Mouse (Mus musculus) liver, postnatal 0 days (tissue): ENCODE measurements at regions not wholly inside any gene's neighbourhood (a gene's known extent, or its start where the extent isn't known, plus 50 kb on each side); places are given as distances from the start of the nearest gene placed in this dataset.

Source experiments
- ATAC-seq: fragments of 200-750 bp; cut with Nextera tagmentation; 2 replicates; pipeline ENCODE4 v1.8.0; 2017; ENCODE audit warnings: mild to moderate bottlenecking, moderate library complexity
- DNase-seq: peaks from one replicate; pipeline ENCODE4 v3.0.0-alpha.2; 2016
- H3K27ac ChIP-seq: fragments of 300-500 bp; sonication (generic); 2 replicates; pipeline ENCODE4 v1.5.1; 2014; ENCODE audit warnings: antibody characterized with exemption, moderate library complexity, mild to moderate bottlenecking, low read depth
- H3K27me3 ChIP-seq: fragments of 300-500 bp; sonication (generic); 2 replicates; pipeline ENCODE4 v1.6.1; 2014; ENCODE audit warnings: low read length, control low read depth, mixed read lengths; ENCODE audit not compliant: insufficient read depth
- H3K36me3 ChIP-seq: fragments of 300-500 bp; sonication (generic); replicated peaks from 2 replicates; pipeline ENCODE4 v1.6.1; 2014; ENCODE audit warnings: mild to moderate bottlenecking, control low read depth, low read length, moderate library complexity, mixed read lengths; ENCODE audit not compliant: insufficient read depth
- H3K4me1 ChIP-seq: fragments of 300-500 bp; sonication (generic); 2 replicates; pipeline ENCODE4 v1.6.1; 2014; ENCODE audit warnings: antibody characterized with exemption, mild to moderate bottlenecking, control low read depth; ENCODE audit not compliant: insufficient read depth
- H3K4me2 ChIP-seq: fragments of 300-500 bp; sonication (generic); 2 replicates; pipeline ENCODE4 v1.6.1; 2014; ENCODE audit warnings: low read depth, mild to moderate bottlenecking, low read length, moderate library complexity, mixed read lengths
- H3K4me3 ChIP-seq: fragments of 300-500 bp; sonication (generic); 2 replicates; pipeline ENCODE4 v1.5.1; 2014; ENCODE audit warnings: low read depth, low read length
- H3K9ac ChIP-seq: fragments of 300-500 bp; sonication (generic); replicated peaks from 2 replicates; pipeline ENCODE4 v1.6.1; 2014; ENCODE audit warnings: mild to moderate bottlenecking, moderate library complexity
- H3K9me3 ChIP-seq: fragments of 300-500 bp; sonication (generic); 2 replicates; pipeline ENCODE4 v1.6.1; 2016; ENCODE audit warnings: mild to moderate bottlenecking, control low read depth, low read length, mixed read lengths
- CTCF ChIP-seq: sonication (generic); IDR thresholded peaks from 2 replicates; pipeline ENCODE4 v1.5.1; 2016; ENCODE audit warnings: antibody characterized with exemption, low read depth
- EP300 ChIP-seq: IDR thresholded peaks from 2 replicates; pipeline ENCODE4 v1.6.1; 2016; ENCODE audit warnings: antibody characterized with exemption, low read depth, mild to moderate bottlenecking
- WGBS: fragments of 180-500 bp; shearing (Covaris S2); extraction: QIAGEN DNeasy Blood & Tissue Kit; methylation state at CpG from one replicate; pipeline ENCODE4 v1.1.7; 2014; ENCODE audit not compliant: insufficient replicate concordance; 5-methylcytosine and 5-hydroxymethylcytosine counted together

DNA sequence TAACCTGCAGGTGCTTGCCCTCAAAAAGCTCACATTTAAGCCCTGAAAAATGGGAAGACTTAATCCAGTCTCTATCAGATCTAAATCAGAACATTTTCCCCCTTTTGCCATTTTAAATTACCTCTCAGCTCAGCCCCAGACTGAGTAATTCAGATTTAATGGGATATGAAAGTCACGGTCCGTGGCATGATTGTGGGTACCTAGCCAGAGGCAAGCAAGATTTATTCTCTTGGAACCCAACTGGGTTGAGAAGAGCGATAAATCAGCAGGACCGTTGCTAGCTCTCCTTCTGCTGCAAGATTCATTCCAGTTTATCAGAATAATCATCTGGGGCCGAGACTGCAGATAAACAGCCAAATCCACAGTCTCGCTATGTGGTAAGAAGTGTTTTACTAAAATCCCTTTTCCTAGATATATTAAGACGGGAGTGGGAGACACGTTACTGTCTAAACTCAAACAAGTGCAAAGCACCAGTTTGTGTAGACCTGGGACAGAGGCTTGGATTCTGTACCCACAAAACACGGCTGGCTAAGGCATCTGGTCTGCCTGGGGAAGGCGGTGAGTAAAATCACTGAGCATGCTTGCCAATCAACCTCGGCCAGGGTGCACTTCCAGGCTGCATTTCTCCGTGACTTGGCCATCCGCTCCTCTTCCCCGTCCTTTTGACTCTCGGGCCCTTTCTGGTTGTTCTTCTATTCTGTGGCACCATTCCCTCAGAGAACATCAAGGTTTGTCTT is 282.2 kb upstream of the Chd6 start:
- H3K4me3 ChIP-seq = no peak overlapping the region
- H3K27me3 ChIP-seq = no peaks in the 10 kb centered on the region
- H3K9ac ChIP-seq = no peak overlapping the region
- H3K36me3 ChIP-seq = no peaks in the 10 kb centered on the region
- H3K9me3 ChIP-seq = no peaks in the 10 kb centered on the region
- H3K4me2 ChIP-seq = no peak overlapping the region
- DNase-seq = no peak
- 78% methylated on average over 15 of the region's 15 CpGs for whole genome bisulfite sequencing
- no peak for TF ChIP-seq EP300
- no peak for TF ChIP-seq CTCF
- no peaks in the 10 kb centered on the region for H3K4me1 ChIP-seq
- ATAC-seq = no peak
- no peak overlapping the region for H3K27ac ChIP-seq

DNA sequence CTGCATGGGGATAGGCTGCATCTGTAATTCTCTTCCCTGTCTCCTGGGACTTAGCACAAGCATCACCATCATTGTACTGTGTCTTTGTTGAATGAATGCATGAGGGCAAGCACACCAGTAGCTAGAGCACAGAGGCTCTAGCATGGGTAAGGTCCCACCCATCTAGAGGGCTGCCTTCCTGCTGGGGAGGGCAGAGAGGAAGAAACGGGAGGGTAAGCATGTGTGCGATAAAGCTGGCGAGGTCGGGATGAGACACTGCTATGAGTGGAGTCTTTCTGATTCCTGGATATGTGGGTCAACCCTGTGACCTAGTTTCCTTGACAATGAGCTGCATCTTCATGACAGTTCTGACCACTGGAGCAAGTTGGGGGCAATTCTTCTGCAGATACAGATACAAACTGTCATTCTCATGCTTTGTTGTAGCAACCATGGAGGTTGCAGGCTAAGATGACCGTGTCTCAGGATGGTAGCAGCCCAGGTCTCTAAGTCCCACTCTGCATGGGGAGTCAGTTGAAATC is 280.5 kb upstream of the Chd6 start:
- H3K36me3 ChIP-seq = no peaks in the 10 kb centered on the region
- H3K9ac ChIP-seq = no peak overlapping the region
- H3K4me1 ChIP-seq = no peaks in the 10 kb centered on the region
- WGBS = 88% methylated on average over 5 of the region's 5 CpGs
- no peaks in the 10 kb centered on the region for H3K9me3 ChIP-seq
- DNase-seq (no peak), ATAC-seq (no peak)
- no peak for TF ChIP-seq EP300
- no peak for TF ChIP-seq CTCF
- H3K27ac ChIP-seq = no peak overlapping the region
- no peaks in the 10 kb centered on the region for H3K27me3 ChIP-seq
- no peak overlapping the region for H3K4me3 ChIP-seq
- H3K4me2 ChIP-seq = no peak overlapping the region

DNA sequence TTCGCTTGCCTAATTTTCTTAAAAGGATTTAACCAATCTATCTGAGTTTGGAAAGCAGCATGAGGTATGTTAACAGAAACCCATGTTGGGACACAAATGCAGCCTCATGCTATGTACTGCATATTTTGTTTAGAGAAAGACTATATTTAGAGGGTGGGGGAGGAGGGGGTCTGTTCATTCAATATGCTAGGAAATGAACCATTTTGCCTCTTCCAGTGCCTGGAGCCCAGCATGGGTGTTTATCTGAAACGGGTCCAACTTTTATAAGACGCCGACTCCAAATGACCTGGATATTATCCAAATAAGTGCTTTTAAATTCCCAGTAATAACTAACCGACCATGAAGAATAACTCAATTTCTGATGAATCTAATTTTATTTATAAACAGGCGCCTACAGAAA is 278.2 kb upstream of the Chd6 start:
- H3K4me1 ChIP-seq = no peaks in the 10 kb centered on the region
- WGBS = 82% methylated on average over 6 of the region's 6 CpGs
- no peaks in the 10 kb centered on the region for H3K9me3 ChIP-seq
- TF ChIP-seq EP300 = no peak
- TF ChIP-seq CTCF = no peak
- no peak overlapping the region for H3K27ac ChIP-seq
- no peak for ATAC-seq
- H3K9ac ChIP-seq = no peak overlapping the region
- H3K27me3 ChIP-seq = no peaks in the 10 kb centered on the region
- DNase-seq = no peak
- H3K4me2 ChIP-seq = no peak overlapping the region
- no peaks in the 10 kb centered on the region for H3K36me3 ChIP-seq
- H3K4me3 ChIP-seq = no peak overlapping the region

DNA sequence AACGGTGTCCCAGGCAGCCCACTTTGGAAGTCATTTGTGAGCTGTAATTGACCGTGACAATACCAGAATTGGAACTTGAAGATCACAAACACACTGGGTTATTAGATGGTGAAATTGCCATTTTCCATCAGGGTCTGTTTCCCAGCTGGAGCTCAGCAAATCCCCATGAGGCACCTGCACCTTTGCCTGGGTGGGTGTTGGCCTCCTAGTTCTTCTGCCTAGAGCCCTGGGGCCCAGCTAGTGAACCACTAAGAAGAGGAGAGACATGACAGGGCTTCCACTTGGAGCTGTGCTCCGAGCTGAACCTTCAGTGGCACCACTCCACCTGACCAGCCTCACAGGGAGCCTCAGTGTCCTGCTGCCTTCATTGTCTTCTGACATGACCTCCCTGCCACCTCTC is 273.5 kb upstream of the Chd6 start:
- Histone ChIP-seq H3K4me1 (no peaks in the 10 kb centered on the region), H3K4me2 (no peak overlapping the region), H3K27me3 (no peaks in the 10 kb centered on the region), H3K9me3 (no peaks in the 10 kb centered on the region), H3K36me3 (no peaks in the 10 kb centered on the region), H3K27ac (no peak overlapping the region), H3K9ac (no peak overlapping the region), H3K4me3 (no peak overlapping the region)
- WGBS = 67% methylated on average over 3 of the region's 3 CpGs
- no peak for TF ChIP-seq CTCF
- TF ChIP-seq EP300 = no peak
- no peak for ATAC-seq
- DNase-seq = no peak

DNA sequence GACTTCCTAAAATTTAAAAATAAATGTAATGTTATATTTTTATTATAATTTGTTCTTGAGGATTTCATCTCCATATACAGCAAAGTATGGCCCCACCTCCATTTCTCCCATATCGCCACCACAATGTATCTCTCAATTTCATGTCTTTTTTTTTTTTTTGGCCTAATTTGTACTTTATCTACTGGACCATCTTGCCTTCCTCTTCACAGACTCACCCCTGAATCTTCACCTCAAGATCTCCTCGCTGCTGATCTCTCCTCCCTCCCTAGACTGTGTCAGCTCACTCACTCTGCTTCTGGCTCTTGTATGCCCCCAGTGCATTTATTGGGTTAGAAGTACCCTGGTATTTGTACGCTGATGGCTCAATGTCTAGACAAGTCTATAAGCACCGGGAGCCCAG is 269.4 kb upstream of the Chd6 start:
- H3K27ac ChIP-seq = no peak overlapping the region
- H3K36me3 ChIP-seq = no peaks in the 10 kb centered on the region
- no peak overlapping the region for H3K9ac ChIP-seq
- H3K27me3 ChIP-seq = no peaks in the 10 kb centered on the region
- no peaks in the 10 kb centered on the region for H3K9me3 ChIP-seq
- TF ChIP-seq EP300 (no peak), CTCF (no peak)
- H3K4me3 ChIP-seq = no peak overlapping the region
- H3K4me1 ChIP-seq = no peaks in the 10 kb centered on the region
- DNase-seq = no peak
- WGBS = 69% methylated on average over 4 of the region's 4 CpGs
- no peak overlapping the region for H3K4me2 ChIP-seq
- no peak for ATAC-seq

DNA sequence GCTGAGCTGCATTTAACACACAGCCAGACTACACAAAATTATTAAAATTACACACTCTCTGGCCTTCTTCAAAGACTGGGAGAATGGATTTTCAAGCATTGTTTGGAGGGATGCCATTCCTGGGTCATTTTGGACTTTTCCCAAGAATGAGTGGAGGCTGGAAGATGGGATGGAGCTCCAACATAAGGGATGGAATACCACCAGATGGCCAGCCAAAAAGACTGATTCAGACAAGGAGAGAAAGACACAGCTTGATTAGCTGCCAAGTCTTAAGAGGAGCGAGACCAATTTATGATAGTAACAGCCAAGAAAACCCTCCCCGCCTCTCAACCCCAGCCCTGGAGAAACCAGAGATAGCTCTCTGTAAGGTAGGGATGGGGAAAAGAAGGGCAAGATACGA is 253.4 kb upstream of the Chd6 start:
- no peaks in the 10 kb centered on the region for H3K27me3 ChIP-seq
- H3K27ac ChIP-seq = no peak overlapping the region
- H3K36me3 ChIP-seq = no peaks in the 10 kb centered on the region
- WGBS = 68% methylated on average over 3 of the region's 3 CpGs
- no peak overlapping the region for H3K4me2 ChIP-seq
- H3K4me3 ChIP-seq = no peak overlapping the region
- no peaks in the 10 kb centered on the region for H3K9me3 ChIP-seq
- no peak for TF ChIP-seq CTCF
- no peak for TF ChIP-seq EP300
- H3K9ac ChIP-seq = no peak overlapping the region
- no peak for DNase-seq
- H3K4me1 ChIP-seq = no peaks in the 10 kb centered on the region
- ATAC-seq = no peak

DNA sequence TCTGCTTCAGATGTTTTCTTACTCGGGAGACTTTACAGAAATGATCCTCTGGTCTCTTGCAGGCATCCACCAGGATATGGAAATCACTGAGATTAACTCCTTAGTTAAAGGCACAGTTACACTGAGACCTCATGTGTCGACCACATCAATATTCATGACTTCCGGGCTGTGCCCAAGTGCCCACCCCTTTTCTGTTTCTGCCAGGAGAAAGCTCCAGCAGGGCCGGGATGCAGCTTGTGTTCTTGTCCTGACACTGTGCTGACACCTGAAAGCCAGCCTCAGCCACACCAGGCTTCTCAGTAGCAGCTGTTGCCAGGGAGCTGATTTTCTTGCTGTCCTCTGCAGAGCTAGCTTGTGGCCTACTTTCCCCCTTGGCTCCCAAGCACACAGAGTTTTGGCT is 240.2 kb upstream of the Chd6 start:
- Histone ChIP-seq H3K36me3 (no peaks in the 10 kb centered on the region), H3K27ac (no peak overlapping the region), H3K4me2 (no peak overlapping the region), H3K4me1 (no peaks in the 10 kb centered on the region), H3K4me3 (no peak overlapping the region), H3K27me3 (no peaks in the 10 kb centered on the region), H3K9me3 (no peaks in the 10 kb centered on the region; the same call in 1 of the 2 replicates), H3K9ac (no peak overlapping the region)
- ATAC-seq (no peak), DNase-seq (no peak)
- TF ChIP-seq EP300 (no peak), CTCF (no peak)
- WGBS = 40% methylated on average over 4 of the region's 4 CpGs
